Mouse (Mus musculus) embryonic facial prominence, embryonic 15.5 days (tissue): Measurements from ENCODE around the gene Crkl. TPM values are rescaled to one million over a fixed set of nuclear protein-coding genes. Genes with fewer than 3 reads are reported as not detected.
"Not testable (repeated sequence)": the region's sequence is repeated elsewhere in the genome, so short reads cannot be mapped to it uniquely, and the experiment has no call there.

ENCODE experiments used
- ATAC-seq: fragments of 200-750 bp; cut with Nextera tagmentation; 2 replicates; pipeline ENCODE4 v1.8.0; 2017; ENCODE audit warnings: low read depth, moderate TSS enrichment; ENCODE audit not compliant: insufficient number of reproducible peaks, low FRiP score, low TSS enrichment
- H3K27ac ChIP-seq: fragments of 300-500 bp; sonication (generic); replicated peaks from 2 replicates; pipeline ENCODE4 v1.5.1; 2015; ENCODE audit warnings: mild to moderate bottlenecking, inconsistent platforms
- H3K27me3 ChIP-seq: fragments of 300-500 bp; sonication (generic); 2 replicates; pipeline ENCODE4 v1.6.1; 2015; ENCODE audit warnings: inconsistent platforms
- H3K36me3 ChIP-seq: fragments of 300-500 bp; sonication (generic); 2 replicates; pipeline ENCODE4 v1.6.1; 2015; ENCODE audit warnings: mild to moderate bottlenecking, inconsistent platforms
- H3K4me1 ChIP-seq: fragments of 300-500 bp; sonication (generic); 2 replicates; pipeline ENCODE4 v1.6.1; 2015; ENCODE audit warnings: inconsistent platforms
- H3K4me2 ChIP-seq: fragments of 300-500 bp; sonication (generic); replicated peaks from 2 replicates; pipeline ENCODE4 v1.6.1; 2015; ENCODE audit warnings: mild to moderate bottlenecking, inconsistent platforms
- H3K4me3 ChIP-seq: fragments of 300-500 bp; sonication (generic); replicated peaks from 2 replicates; pipeline ENCODE4 v1.5.1; 2015; ENCODE audit warnings: mild to moderate bottlenecking, inconsistent platforms
- H3K9ac ChIP-seq: fragments of 300-500 bp; sonication (generic); 2 replicates; pipeline ENCODE4 v1.6.1; 2015; ENCODE audit warnings: inconsistent platforms
- H3K9me3 ChIP-seq: fragments of 300-500 bp; sonication (generic); replicated peaks from 2 replicates; pipeline ENCODE4 v1.6.1; 2016; ENCODE audit warnings: inconsistent platforms
- WGBS: fragments of 180-500 bp; shearing (Covaris S2); methylation state at CpG from one replicate; pipeline ENCODE4 v1.1.7; 2015; 5-methylcytosine and 5-hydroxymethylcytosine counted together
- polyA plus RNA-seq: library from polyadenylated mRNA; unstranded; fragments of >200 nt; fragmentation: Nextera tagmentation; extraction: Ambion mirVana; gene quantifications from 2 replicates; pipeline ENCODE4 v1.2.1, GENCODE M21; 2015

Gene Crkl
- polyA plus RNA-seq, 1 experiment from 2014 or later = 73.1 TPM

DNA sequence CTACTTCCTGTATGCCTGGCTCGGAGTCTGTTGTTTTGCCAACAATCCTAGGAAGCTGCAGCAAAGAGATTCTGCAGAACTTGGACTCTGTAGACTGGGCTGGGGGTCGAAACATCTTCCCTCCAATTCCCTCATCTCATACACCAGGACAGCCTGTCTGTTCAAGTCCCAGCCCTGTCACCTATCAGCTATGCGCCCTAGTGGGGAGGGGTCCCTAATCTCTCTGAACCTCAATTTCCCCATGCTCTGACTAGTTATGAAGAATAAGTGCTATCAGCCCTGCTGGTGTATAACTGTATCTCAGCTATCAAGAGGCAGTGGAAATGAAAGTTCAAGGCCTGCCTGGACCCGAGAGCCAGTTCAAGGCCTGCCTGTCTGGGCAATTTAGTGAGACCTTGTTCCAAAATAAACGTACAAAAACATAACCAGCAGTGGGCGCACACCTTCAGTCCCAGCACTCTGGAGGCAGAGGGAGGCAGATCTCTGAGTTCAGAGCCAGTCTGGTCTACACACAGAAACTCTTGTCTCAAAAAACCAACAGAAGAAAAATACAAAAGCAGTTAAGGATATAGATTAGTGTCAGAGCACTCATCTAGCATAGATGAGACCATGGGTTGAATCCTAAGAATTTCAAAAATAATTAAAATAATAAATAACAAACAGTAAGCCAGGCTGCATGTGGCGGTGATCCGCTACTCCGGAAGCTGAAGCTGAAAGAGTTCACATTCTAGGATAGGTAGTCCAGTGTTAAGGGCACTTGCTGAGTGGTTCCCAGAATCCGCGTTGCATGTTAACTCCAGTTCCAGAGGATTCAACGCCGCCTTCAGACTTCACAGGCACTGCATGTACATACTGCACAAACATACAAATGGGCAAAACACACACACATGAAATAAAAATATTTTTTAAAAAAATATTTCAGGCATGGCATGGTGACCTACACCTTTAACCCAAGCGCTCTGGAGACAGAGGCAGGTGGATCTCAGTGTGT is 37.0 kb downstream of the Crkl start:
- peaks cover 31% of the 10 kb centered on the region for H3K36me3 ChIP-seq
- peak overlapping the region; percentile 80 for H3K4me2 ChIP-seq
- no peaks in the 10 kb centered on the region for H3K9me3 ChIP-seq
- ATAC-seq = no peak
- H3K27me3 ChIP-seq = peaks cover 9% of the 10 kb centered on the region
- 43% methylated on average over 14 of the region's 14 CpGs for WGBS
- no peak overlapping the region for H3K27ac ChIP-seq
- H3K9ac ChIP-seq = no peak overlapping the region
- H3K4me3 ChIP-seq = peak overlapping the region; percentile 44
- peaks cover 11% of the 10 kb centered on the region for H3K4me1 ChIP-seq

DNA sequence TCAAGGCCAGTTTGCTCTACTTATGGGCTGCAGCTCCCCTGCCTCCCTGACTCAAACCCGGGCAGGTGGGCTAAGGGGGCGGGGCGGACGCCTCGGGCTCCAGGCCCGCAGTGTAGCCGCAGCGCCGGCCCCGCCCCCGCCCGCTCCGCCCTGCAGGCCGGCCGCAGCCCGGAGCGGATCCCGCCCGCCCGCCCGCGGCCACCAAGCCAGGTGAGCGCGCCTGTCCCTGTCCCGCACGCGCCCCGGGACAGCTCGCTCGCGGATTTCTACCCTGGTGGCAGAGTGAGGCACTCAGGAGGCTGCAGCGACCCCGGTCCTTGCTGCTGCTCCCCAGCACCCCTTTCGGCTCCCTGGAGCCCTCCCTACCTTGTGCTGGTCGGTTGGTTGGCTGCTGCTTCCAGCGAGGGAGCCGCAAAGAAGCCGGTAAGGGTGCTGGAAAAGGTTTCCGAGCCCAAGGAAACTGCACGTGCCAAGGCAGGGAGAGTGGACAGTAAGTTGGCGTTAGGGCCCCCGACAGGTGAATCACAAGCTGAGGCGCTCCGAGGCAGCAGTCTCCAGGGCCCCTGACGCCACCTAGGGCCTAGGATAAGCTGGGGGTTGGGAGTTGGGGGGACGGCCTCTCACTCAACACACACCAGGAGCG is 37.8 kb downstream of the Crkl start, which contains the start of gene Aifm3:
Gene Aifm3 (plus strand): TSS at position 143 of the 643 bp plus-strand sequence.
- H3K27me3 ChIP-seq = peaks cover 9% of the 10 kb centered on the region
- H3K4me2 ChIP-seq = peak within 1 kb of the TSS; percentile 80
- ATAC-seq = peak; percentile 40; the same call in 1 of the 2 replicates
- H3K27ac ChIP-seq = no peak within 1 kb of the TSS
- no peaks in the 10 kb centered on the region for H3K9me3 ChIP-seq
- peak within 1 kb of the TSS; percentile 24; the same call in 1 of the 2 replicates for H3K9ac ChIP-seq
- H3K36me3 ChIP-seq = peaks cover 22% of the 10 kb centered on the region
- peaks cover 11% of the 10 kb centered on the region for H3K4me1 ChIP-seq
- WGBS = 1% methylated on average over 47 of the region's 47 CpGs
- H3K4me3 ChIP-seq = peak within 1 kb of the TSS; percentile 44

DNA sequence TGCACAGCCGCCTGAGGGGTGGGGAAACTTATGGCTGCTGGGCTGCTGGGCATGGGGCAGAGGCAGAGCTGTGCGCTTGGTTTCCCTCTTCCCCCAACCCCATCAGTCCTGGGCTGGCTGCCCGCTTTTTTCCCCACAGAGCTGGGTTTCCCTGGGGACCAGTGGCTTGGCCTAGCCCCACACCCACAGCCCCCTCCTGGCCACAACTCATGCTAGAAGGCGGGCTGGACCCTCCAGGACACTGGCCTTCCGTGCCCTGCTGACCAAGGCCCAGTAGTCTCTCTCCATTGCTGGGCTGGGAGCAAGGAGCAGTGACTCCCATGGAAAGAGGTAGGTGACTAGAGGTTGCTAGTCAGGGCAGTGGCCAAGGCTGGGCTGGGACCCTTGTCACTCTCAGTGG is 39.4 kb downstream of the Crkl start:
- H3K27ac ChIP-seq = no peak overlapping the region
- H3K36me3 ChIP-seq = peaks cover 11% of the 10 kb centered on the region
- no peak overlapping the region for H3K4me2 ChIP-seq
- ATAC-seq = no peak
- no peak overlapping the region for H3K9ac ChIP-seq
- no peak overlapping the region for H3K4me3 ChIP-seq
- 92% methylated on average over 5 of the region's 5 CpGs for WGBS
- H3K9me3 ChIP-seq = no peaks in the 10 kb centered on the region
- H3K27me3 ChIP-seq = peaks cover 9% of the 10 kb centered on the region
- H3K4me1 ChIP-seq = peaks cover 12% of the 10 kb centered on the region

DNA sequence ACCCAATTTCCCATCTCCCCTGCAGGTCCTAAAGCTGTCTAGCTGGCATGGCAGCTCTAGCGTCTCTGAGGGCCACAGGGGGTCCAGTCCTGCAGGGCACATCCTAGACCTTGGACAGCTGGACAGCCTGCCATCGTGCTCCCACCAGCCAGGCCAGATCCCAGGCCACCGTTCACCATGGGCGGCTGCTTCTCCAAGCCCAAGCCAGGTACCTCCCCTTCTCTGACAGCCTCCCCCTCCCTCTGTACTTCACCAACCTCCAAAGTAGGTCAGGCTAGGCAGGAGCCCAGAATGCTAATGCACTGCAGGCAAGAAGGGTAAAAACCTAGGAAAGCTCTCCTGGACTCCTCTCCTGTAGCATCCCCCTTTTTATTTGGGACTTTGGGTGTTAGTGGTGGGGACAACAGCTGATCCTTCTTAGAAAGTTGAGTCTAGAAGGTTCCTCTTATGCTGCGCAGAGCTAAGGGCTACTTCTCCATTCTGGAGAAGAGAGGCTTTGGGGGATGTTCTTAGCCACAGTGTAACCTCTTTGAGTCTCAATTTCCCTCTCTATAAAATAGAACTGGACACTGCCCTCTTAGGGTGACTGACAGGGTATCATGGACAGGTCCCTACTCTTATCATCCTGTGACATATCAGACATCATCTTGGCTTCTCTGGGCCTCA is 40.2 kb downstream of the Crkl start:
- Histone ChIP-seq H3K27ac (no peak overlapping the region), H3K9me3 (no peaks in the 10 kb centered on the region), H3K4me1 (peaks cover 20% of the 10 kb centered on the region), H3K9ac (no peak overlapping the region), H3K4me3 (no peak overlapping the region), H3K4me2 (no peak overlapping the region), H3K27me3 (peaks cover 9% of the 10 kb centered on the region), H3K36me3 (peaks cover 6% of the 10 kb centered on the region; the same call in 1 of the 2 replicates)
- no peak for ATAC-seq
- 71% methylated on average over 5 of the region's 5 CpGs for WGBS

DNA sequence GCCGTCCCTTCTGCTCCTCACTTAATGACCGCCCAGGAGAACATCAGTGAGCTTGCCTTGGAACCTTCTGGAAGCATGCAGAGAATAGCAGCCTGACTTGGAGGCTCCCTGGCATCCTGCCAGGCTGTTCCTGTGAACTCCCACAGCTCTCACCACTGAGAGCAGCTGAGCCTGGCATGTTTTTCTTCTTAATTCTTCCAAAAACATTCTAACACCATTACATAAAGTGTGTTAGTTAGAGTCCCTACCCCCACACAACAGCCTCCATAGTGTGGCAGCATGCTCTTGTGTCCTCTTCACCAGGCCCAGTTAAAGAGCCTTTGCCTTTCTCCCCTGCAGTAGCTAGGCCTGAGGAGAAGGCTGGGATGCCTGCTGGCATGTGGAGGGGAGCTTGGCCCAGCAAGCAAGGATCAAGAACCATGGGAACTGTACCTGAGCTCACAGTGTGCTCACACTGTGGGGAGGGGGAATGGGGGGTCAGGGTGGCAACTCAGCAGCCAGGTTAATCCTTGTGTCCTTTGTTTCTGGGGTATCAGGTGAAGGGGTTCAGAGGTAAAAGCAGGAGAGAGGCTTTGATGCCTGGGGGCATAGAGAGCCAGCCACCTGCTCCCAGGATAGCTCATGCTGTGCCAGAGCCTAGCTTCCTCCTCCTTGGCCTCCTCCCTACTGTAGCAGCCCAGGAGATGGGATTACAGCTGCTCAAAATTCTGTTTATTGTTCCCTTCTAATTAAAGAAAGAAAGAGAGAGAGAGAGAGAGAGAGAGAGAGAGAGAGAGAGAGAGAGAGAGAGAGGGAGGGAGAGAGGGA is 44.9 kb downstream of the Crkl start:
- Histone ChIP-seq H3K4me2 (no peak overlapping the region), H3K27ac (0 out of 2 replicates have a peak overlapping the region, but pooled peaks have one; percentile 14), H3K27me3 (no peaks in the 10 kb centered on the region), H3K36me3 (no peaks in the 10 kb centered on the region), H3K4me1 (peaks cover 9% of the 10 kb centered on the region), H3K9me3 (no peaks in the 10 kb centered on the region), H3K9ac (no peak overlapping the region), H3K4me3 (no peak overlapping the region)
- 28% methylated on average over 2 of the region's 2 CpGs for WGBS
- ATAC-seq = no peak

DNA sequence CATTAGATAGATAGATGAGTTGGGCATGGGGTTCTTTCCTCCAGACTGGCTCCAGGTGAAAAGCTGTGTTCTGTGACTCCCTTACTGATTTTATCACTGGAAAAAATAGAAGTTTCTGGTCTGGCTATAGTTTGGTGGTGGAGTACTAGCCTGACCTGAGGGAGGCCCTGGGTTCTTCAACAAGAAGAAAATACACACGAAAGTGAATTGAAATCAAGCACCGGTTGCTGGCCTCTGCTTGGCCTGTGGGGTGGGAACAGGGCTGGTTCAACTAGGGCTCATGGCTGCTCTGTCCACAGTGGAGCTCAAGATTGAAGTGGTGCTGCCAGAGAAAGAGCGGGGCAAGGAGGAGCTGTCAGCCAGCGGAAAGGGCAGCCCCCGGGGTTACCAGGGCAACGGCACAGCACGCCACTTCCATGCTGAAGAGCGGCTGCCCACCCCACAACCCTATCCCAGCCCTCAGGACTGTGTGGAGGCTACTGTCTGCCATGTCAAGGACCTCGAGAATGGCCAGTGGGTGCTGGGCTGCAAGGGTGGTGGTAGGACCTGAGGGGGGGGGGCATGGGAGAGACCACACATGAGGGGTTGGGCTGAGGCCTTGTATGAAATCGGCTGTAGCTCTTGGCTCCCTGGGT is 47.6 kb downstream of the Crkl start:
- Histone ChIP-seq H3K4me3 (no peak overlapping the region), H3K27ac (no peak overlapping the region), H3K9ac (no peak overlapping the region), H3K36me3 (no peaks in the 10 kb centered on the region), H3K9me3 (no peaks in the 10 kb centered on the region), H3K4me2 (no peak overlapping the region), H3K27me3 (no peaks in the 10 kb centered on the region), H3K4me1 (peaks cover 9% of the 10 kb centered on the region)
- WGBS = 41% methylated on average over 10 of the region's 10 CpGs
- no peak for ATAC-seq

DNA sequence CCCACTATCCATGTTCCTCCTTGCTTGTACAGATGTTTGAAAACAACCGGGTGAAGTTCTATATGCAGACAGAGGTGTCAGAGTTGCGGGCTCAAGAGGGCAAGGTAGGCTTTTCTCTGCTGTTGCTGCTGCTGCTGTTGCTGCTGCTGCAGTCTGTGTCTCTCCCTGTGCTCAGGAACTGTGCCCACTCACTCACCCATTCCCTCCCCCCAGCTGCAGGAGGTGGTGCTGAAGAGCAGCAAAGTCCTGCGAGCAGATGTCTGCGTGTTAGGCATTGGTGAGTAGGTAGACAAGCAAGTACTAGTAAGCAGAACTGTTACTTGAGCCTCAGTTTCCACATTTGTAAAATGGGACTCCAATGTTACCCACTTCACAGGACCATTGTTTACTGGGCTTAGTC is 50.9 kb downstream of the Crkl start:
- Histone ChIP-seq H3K4me1 (no peaks in the 10 kb centered on the region), H3K9ac (no peak overlapping the region), H3K9me3 (no peaks in the 10 kb centered on the region), H3K4me3 (no peak overlapping the region), H3K4me2 (no peak overlapping the region), H3K36me3 (no peaks in the 10 kb centered on the region), H3K27ac (no peak overlapping the region), H3K27me3 (no peaks in the 10 kb centered on the region)
- 77% methylated on average over 4 of the region's 4 CpGs for WGBS
- ATAC-seq = no peak

DNA sequence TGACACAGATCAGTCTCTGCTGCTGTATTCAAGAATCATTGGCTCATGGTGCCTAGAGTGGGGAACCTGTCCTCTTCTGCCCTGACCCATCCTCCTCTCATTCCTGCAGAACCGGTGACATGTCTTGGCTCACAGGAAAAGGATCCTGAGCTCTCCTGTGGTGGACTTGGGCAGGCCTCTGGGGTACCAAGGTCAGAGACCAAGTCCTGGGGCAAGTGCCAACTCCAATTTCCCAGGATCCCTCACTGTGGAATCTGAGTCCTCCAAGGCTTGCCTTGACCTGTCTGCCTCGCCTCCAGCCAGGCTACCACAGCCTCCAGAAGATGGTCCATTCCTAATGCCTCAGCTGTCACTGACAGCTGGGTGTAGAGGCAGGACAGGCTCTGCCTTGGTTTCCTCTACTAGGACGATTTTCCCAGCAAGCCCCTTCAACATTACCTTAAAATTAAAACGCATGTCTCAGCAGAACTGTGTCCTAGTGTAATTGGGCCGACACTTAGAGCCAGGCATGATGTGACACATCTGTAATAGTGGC is 55.3 kb downstream of the Crkl start:
- WGBS = 68% methylated on average over 5 of the region's 5 CpGs
- Histone ChIP-seq H3K27ac (no peak overlapping the region), H3K9me3 (no peaks in the 10 kb centered on the region), H3K9ac (no peak overlapping the region), H3K27me3 (no peaks in the 10 kb centered on the region), H3K36me3 (peaks cover 11% of the 10 kb centered on the region; the same call in 1 of the 2 replicates), H3K4me1 (peaks cover 14% of the 10 kb centered on the region), H3K4me2 (no peak overlapping the region), H3K4me3 (no peak overlapping the region)
- ATAC-seq = no peak

DNA sequence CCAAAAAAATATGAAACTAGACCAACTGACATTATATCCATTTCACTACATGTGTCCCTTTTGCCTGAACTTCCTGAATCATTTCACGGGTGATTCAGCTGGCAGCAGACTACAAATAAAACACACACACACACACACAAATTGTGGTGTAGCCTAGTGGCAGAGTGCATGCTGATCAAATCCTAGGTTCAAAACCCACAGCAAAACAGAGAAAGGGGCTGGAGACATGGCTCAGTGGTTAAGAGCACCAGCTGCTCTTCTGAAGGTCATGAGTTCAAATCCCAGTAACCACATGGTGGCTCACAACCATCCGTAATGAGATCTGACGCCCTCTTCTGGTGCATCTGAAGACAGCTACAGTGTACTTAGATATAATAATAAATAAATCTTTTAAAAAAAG is 56.2 kb downstream of the Crkl start:
- H3K4me1 ChIP-seq = peaks cover 14% of the 10 kb centered on the region
- not testable (repeated sequence) for ATAC-seq, H3K27me3 ChIP-seq, H3K9me3 ChIP-seq
- peak overlapping the region; percentile 82; the same call in 1 of the 2 replicates for H3K9ac ChIP-seq
- 24% methylated on average over 3 of the region's 3 CpGs for WGBS
- peak overlapping the region; percentile 83 for H3K4me3 ChIP-seq
- H3K36me3 ChIP-seq = peaks cover 20% of the 10 kb centered on the region
- H3K27ac ChIP-seq = peak overlapping the region; percentile 96
- peak overlapping the region; percentile 78 for H3K4me2 ChIP-seq
